Mouse (Mus musculus): ENCODE data around the gene Epm2a. TPM values are rescaled to one million over a fixed set of nuclear protein-coding genes. Genes with fewer than 3 reads are reported as not detected.

Epm2a gene
- polyA plus RNA-seq (2017; shearing (Covaris generic)) = not detected

GRCm38 (mm10) chr10:11343205-11344141, at the start of gene Epm2a:
Epm2a (plus strand) TSS chr10:11343404.

Other genes starting within 250 kb of the Epm2a start
- gene Shprh, start 194.0 kb upstream of the Epm2a start, polyA plus RNA-seq (2017; shearing (Covaris generic)) = 72.4 TPM
- gene Fbxo30, start 62.1 kb upstream of the Epm2a start, polyA plus RNA-seq (2017; shearing (Covaris generic)) = 3.3 TPM

All from inflammation-experienced regulatory T-cells, adult 16 weeks (primary cell).